Mouse (Mus musculus): Measurements from ENCODE around the gene Sult2b1.

The Sult2b1 gene

GRCm38 (mm10) chr7:45727625-45728024 is 56.8 kb downstream of the Sult2b1 start:
- CTCF ChIA-PET: no interaction called here

GRCm38 (mm10) chr7:45726419-45726818 is 58.0 kb downstream of the Sult2b1 start:
- CTCF ChIA-PET: no interaction called here

- CTCF ChIA-PET: interaction anchor here (0.6 kb wide), 1 partner anchor 210 kb away, joined by 6 read pairs; no protein-coding TSS in a partner anchor
Measured at GRCm38 (mm10) chr7:45725713-45726112, 58.8 kb downstream of the Sult2b1 start, which contains the start of gene Spaca4. Gene Spaca4 (minus strand): TSS chr7:45725813.

GRCm38 (mm10) chr7:45725151-45725550 is 59.3 kb downstream of the Sult2b1 start:
- CTCF ChIA-PET: interaction anchor here (0.6 kb wide), 1 partner anchor 211 kb away, joined by 6 read pairs; no protein-coding TSS in a partner anchor

- CTCF ChIA-PET: no interaction called here
Measured at GRCm38 (mm10) chr7:45723781-45724180, 60.7 kb downstream of the Sult2b1 start.

GRCm38 (mm10) chr7:45723301-45723700 is 61.2 kb downstream of the Sult2b1 start:
- CTCF ChIA-PET: no interaction called here

- CTCF ChIA-PET: no interaction called here
Measured at GRCm38 (mm10) chr7:45722348-45722713, 62.1 kb downstream of the Sult2b1 start.

- CTCF ChIA-PET: no interaction called here
Measured at GRCm38 (mm10) chr7:45721642-45722347, 62.7 kb downstream of the Sult2b1 start.

- CTCF ChIA-PET: no interaction called here
Measured at GRCm38 (mm10) chr7:45721234-45721571, 63.3 kb downstream of the Sult2b1 start.

- CTCF ChIA-PET: no interaction called here
Measured at GRCm38 (mm10) chr7:45720413-45721233, 63.8 kb downstream of the Sult2b1 start, which contains the start of gene Fam83e. Gene Fam83e (plus strand): TSS chr7:45721212.

- CTCF ChIA-PET: no interaction called here
Measured at GRCm38 (mm10) chr7:45719738-45720412, 64.6 kb downstream of the Sult2b1 start.

GRCm38 (mm10) chr7:45719180-45719579 is 65.3 kb downstream of the Sult2b1 start:
- CTCF ChIA-PET: interaction anchor here (0.6 to 1.0 kb wide), 3 partner anchors 147 to 214 kb away, joined by 3 to 10 read pairs (median 3); no protein-coding TSS in a partner anchor

GRCm38 (mm10) chr7:45718331-45718730 is 66.1 kb downstream of the Sult2b1 start:
- CTCF ChIA-PET: interaction anchor here (1.0 kb wide), 1 partner anchor 155 kb away, joined by 3 read pairs; no protein-coding TSS in a partner anchor

GRCm38 (mm10) chr7:45717918-45718297 is 66.6 kb downstream of the Sult2b1 start, which contains the start of gene Sphk2:
Gene Sphk2 (minus strand): TSS chr7:45718002.
- CTCF ChIA-PET: interaction anchor here (0.9 to 1.2 kb wide), 2 partner anchors 10 to 13 kb away, joined by 3 to 8 read pairs; partner anchors contain the start of gene Dbp

- CTCF ChIA-PET: interaction anchor here (0.5 to 1.2 kb wide), 4 partner anchors 9 to 158 kb away, joined by 3 to 11 read pairs (median 8); partner anchors contain the start of gene Dbp
Measured at GRCm38 (mm10) chr7:45716952-45717917, 67.2 kb downstream of the Sult2b1 start.

GRCm38 (mm10) chr7:45716460-45716857 is 68.0 kb downstream of the Sult2b1 start:
- CTCF ChIA-PET: interaction anchor here (0.6 to 1.2 kb wide), 2 partner anchors 12 to 83 kb away, joined by 3 to 11 read pairs; partner anchors contain the start of gene Dbp

GRCm38 (mm10) chr7:45715741-45716459 is 68.6 kb downstream of the Sult2b1 start:
- CTCF ChIA-PET: no interaction called here

- CTCF ChIA-PET: interaction anchor here (0.7 kb wide), 1 partner anchor 204 kb away, joined by 3 read pairs; no protein-coding TSS in a partner anchor
Measured at GRCm38 (mm10) chr7:45715090-45715708, 69.3 kb downstream of the Sult2b1 start, which contains the start of gene Rpl18. Gene Rpl18 (plus strand): TSS chr7:45715457.

- CTCF ChIA-PET: interaction anchor here (0.7 to 0.9 kb wide), 2 partner anchors 9 to 204 kb away, joined by 3 read pairs; partner anchors contain the start of gene Dbp
Measured at GRCm38 (mm10) chr7:45714630-45715089, 69.8 kb downstream of the Sult2b1 start.

All from spleen, embryonic (tissue).